Mouse (Mus musculus) small intestine, adult 2 months (tissue): ENCODE measurements around the gene Armcx6.

Experiments
- CTCF ChIP-seq: fragments of 200-500 bp; IDR thresholded peaks from 2 replicates; pipeline ENCODE4 v1.5.1; 2012; ENCODE audit warnings: low read depth, mild to moderate bottlenecking, control low read depth, inconsistent platforms, low read length, moderate library complexity, mixed read lengths; ENCODE audit not compliant: insufficient replicate concordance, insufficient read length; ENCODE audit errors: extremely low read depth
- POLR2A ChIP-seq: fragments of 200-500 bp; IDR thresholded peaks from 2 replicates; pipeline ENCODE4 v1.6.1; 2012; ENCODE audit warnings: low read depth, mild to moderate bottlenecking, control low read depth, inconsistent platforms, low read length, moderate library complexity

GRCm38 (mm10) chrX:134787728-134788127, 36.5 kb upstream of the Armcx6 start:
- TF ChIP-seq CTCF (no peak), POLR2A (no peak)
